Mouse (Mus musculus) neural tube, embryonic 11.5 days (tissue): ENCODE measurements around the gene Tmem182. TPM values are rescaled to one million over a fixed set of nuclear protein-coding genes. Genes with fewer than 3 reads are reported as not detected.
A peak's percentile ranks its signal among the peaks of the same experiment; 100 is the strongest.

Experiments used
- ATAC-seq: fragments of 200-750 bp; cut with Nextera tagmentation; 2 replicates; pipeline ENCODE4 v1.8.0; 2017; ENCODE audit warnings: moderate number of reproducible peaks, mild to moderate bottlenecking, moderate TSS enrichment, moderate library complexity; ENCODE audit not compliant: insufficient read depth, low FRiP score, low TSS enrichment
- DNase-seq: peaks from one replicate; pipeline ENCODE4 v3.0.0-alpha.2; 2015; ENCODE audit warnings: low spot score
- H3K27ac ChIP-seq: fragments of 300-500 bp; sonication (generic); 2 replicates; pipeline ENCODE4 v1.5.1; 2014; ENCODE audit warnings: low read depth, mild to moderate bottlenecking, low read length
- H3K27me3 ChIP-seq: fragments of 300-500 bp; sonication (generic); 2 replicates; pipeline ENCODE4 v1.6.1; 2014; ENCODE audit warnings: mild to moderate bottlenecking, low read length, mixed read lengths; ENCODE audit not compliant: control insufficient read depth, insufficient read depth
- H3K36me3 ChIP-seq: fragments of 300-500 bp; sonication (generic); 2 replicates; pipeline ENCODE4 v1.6.1; 2014; ENCODE audit warnings: mild to moderate bottlenecking, low read length, moderate library complexity, mixed read lengths; ENCODE audit not compliant: control insufficient read depth, insufficient read depth
- H3K4me1 ChIP-seq: fragments of 300-500 bp; sonication (generic); 2 replicates; pipeline ENCODE4 v1.6.1; 2014; ENCODE audit warnings: low read length, mixed read lengths; ENCODE audit not compliant: control insufficient read depth, insufficient read depth
- H3K4me2 ChIP-seq: fragments of 300-500 bp; sonication (generic); 2 replicates; pipeline ENCODE4 v1.6.1; 2014; ENCODE audit warnings: low read depth, mild to moderate bottlenecking, moderate library complexity
- H3K4me3 ChIP-seq: fragments of 300-500 bp; sonication (generic); 2 replicates; pipeline ENCODE4 v1.5.1; 2014; ENCODE audit warnings: low read depth, low read length
- H3K9ac ChIP-seq: fragments of 300-500 bp; sonication (generic); 2 replicates; pipeline ENCODE4 v1.6.1; 2014; ENCODE audit warnings: mild to moderate bottlenecking, low read length
- H3K9me3 ChIP-seq: fragments of 300-500 bp; sonication (generic); 2 replicates; pipeline ENCODE4 v1.6.1; 2016; ENCODE audit warnings: low read length; ENCODE audit not compliant: control insufficient read depth
- WGBS: fragments of 180-500 bp; shearing (Covaris S2); extraction: QIAGEN DNeasy Blood & Tissue Kit; methylation state at CpG from one replicate; pipeline ENCODE4 v1.1.7; 2014; 5-methylcytosine and 5-hydroxymethylcytosine counted together
- polyA plus RNA-seq: library from polyadenylated mRNA; unstranded; fragments of >200 nt; fragmentation: Nextera tagmentation; extraction: Ambion mirVana; gene quantifications from 2 replicates; pipeline ENCODE4 v1.2.1, GENCODE M21; 2014

Tmem182 gene
- polyA plus RNA-seq, 1 experiment from 2014 or later = 1.4 TPM

GRCm38 (mm10) chr1:40789666-40790233 lies 15.7 kb upstream of the Tmem182 start:
- peak; percentile 69 for ATAC-seq
- H3K36me3 ChIP-seq = no peaks in the 10 kb centered on the region
- H3K4me1 ChIP-seq = no peaks in the 10 kb centered on the region
- no peak for DNase-seq
- no peaks in the 10 kb centered on the region for H3K27me3 ChIP-seq
- 44% methylated on average over 5 of the region's 5 CpGs for WGBS
- no peaks in the 10 kb centered on the region for H3K9me3 ChIP-seq
- peak overlapping the region; percentile 70 for H3K4me2 ChIP-seq
- H3K27ac ChIP-seq = no peak overlapping the region
- H3K4me3 ChIP-seq = peak overlapping the region; percentile 69
- no peak overlapping the region; the same call in 1 of the 2 replicates for H3K9ac ChIP-seq

- WGBS = 4% methylated on average over 38 of the region's 38 CpGs
- no peak within 1 kb of the TSS for H3K27ac ChIP-seq
- ATAC-seq (peak; percentile 89), DNase-seq (peak; percentile 96)
- H3K4me2 ChIP-seq = peak within 1 kb of the TSS; percentile 70
- peak within 1 kb of the TSS; percentile 69 for H3K4me3 ChIP-seq
- H3K9ac ChIP-seq = peak within 1 kb of the TSS; percentile 39
- H3K36me3 ChIP-seq = no peaks in the 10 kb centered on the region
- H3K27me3 ChIP-seq = no peaks in the 10 kb centered on the region
- no peaks in the 10 kb centered on the region for H3K9me3 ChIP-seq
- H3K4me1 ChIP-seq = no peaks in the 10 kb centered on the region
Measured at GRCm38 (mm10) chr1:40790324-40791141, 14.9 kb upstream of the Tmem182 start, which contains the start of gene Mfsd9. TSS of gene Mfsd9 (minus strand) at chr1:40790687.

GRCm38 (mm10) chr1:40795508-40795907 lies 9.9 kb upstream of the Tmem182 start:
- Histone ChIP-seq H3K4me2 (no peak overlapping the region), H3K36me3 (no peaks in the 10 kb centered on the region), H3K4me1 (no peaks in the 10 kb centered on the region), H3K9me3 (no peaks in the 10 kb centered on the region), H3K27ac (no peak overlapping the region), H3K9ac (no peak overlapping the region), H3K27me3 (no peaks in the 10 kb centered on the region), H3K4me3 (no peak overlapping the region)
- WGBS = 94% methylated on average over 1 of the region's 1 CpGs
- DNase-seq (no peak), ATAC-seq (no peak)

- Histone ChIP-seq H3K4me3 (no peak overlapping the region), H3K4me1 (no peaks in the 10 kb centered on the region), H3K4me2 (no peak overlapping the region), H3K9ac (no peak overlapping the region), H3K27me3 (no peaks in the 10 kb centered on the region), H3K9me3 (no peaks in the 10 kb centered on the region), H3K27ac (no peak overlapping the region), H3K36me3 (no peaks in the 10 kb centered on the region)
- peak; percentile 76 for DNase-seq
- no peak for ATAC-seq
- WGBS = 10% methylated on average over 5 of the region's 5 CpGs
Measured at GRCm38 (mm10) chr1:40797348-40797747, 8.1 kb upstream of the Tmem182 start.

- ATAC-seq = no peak
Measured at GRCm38 (mm10) chr1:40799121-40799520, 6.3 kb upstream of the Tmem182 start.

GRCm38 (mm10) chr1:40800908-40801307 lies 4.5 kb upstream of the Tmem182 start:
- ATAC-seq (no peak), DNase-seq (no peak)
- no peaks in the 10 kb centered on the region for H3K36me3 ChIP-seq
- H3K4me3 ChIP-seq = no peak overlapping the region
- H3K27ac ChIP-seq = no peak overlapping the region
- no peaks in the 10 kb centered on the region for H3K27me3 ChIP-seq
- H3K9me3 ChIP-seq = no peaks in the 10 kb centered on the region
- whole genome bisulfite sequencing = 86% methylated on average over 5 of the region's 5 CpGs
- H3K4me2 ChIP-seq = no peak overlapping the region
- no peak overlapping the region for H3K9ac ChIP-seq
- H3K4me1 ChIP-seq = no peaks in the 10 kb centered on the region

More at GRCm38 (mm10) chr1:40799121-40799520, 6.3 kb upstream of the Tmem182 start:
- no peak overlapping the region for H3K4me2 ChIP-seq
- H3K9ac ChIP-seq = no peak overlapping the region
- no peaks in the 10 kb centered on the region for H3K9me3 ChIP-seq
- H3K4me3 ChIP-seq = no peak overlapping the region
- H3K4me1 ChIP-seq = no peaks in the 10 kb centered on the region
- H3K36me3 ChIP-seq = no peaks in the 10 kb centered on the region
- WGBS = 88% methylated on average over 8 of the region's 8 CpGs
- H3K27ac ChIP-seq = no peak overlapping the region
- no peaks in the 10 kb centered on the region for H3K27me3 ChIP-seq
- no peak for DNase-seq

GRCm38 (mm10) chr1:40802759-40803158 lies 2.6 kb upstream of the Tmem182 start:
- no peaks in the 10 kb centered on the region for H3K36me3 ChIP-seq
- H3K9me3 ChIP-seq = no peaks in the 10 kb centered on the region
- 25% methylated on average over 3 of the region's 3 CpGs for WGBS
- H3K4me1 ChIP-seq = no peaks in the 10 kb centered on the region
- no peak overlapping the region for H3K4me3 ChIP-seq
- no peak overlapping the region for H3K4me2 ChIP-seq
- ATAC-seq (no peak), DNase-seq (peak; percentile 34)
- no peaks in the 10 kb centered on the region for H3K27me3 ChIP-seq
- H3K27ac ChIP-seq = no peak overlapping the region
- H3K9ac ChIP-seq = no peak overlapping the region

GRCm38 (mm10) chr1:40804118-40804517 lies 1.3 kb upstream of the Tmem182 start:
- no peak overlapping the region for H3K27ac ChIP-seq
- no peaks in the 10 kb centered on the region for H3K36me3 ChIP-seq
- H3K4me3 ChIP-seq = no peak overlapping the region
- DNase-seq (no peak), ATAC-seq (no peak)
- H3K9me3 ChIP-seq = no peaks in the 10 kb centered on the region
- no peaks in the 10 kb centered on the region for H3K27me3 ChIP-seq
- no peaks in the 10 kb centered on the region for H3K4me1 ChIP-seq
- no peak overlapping the region for H3K4me2 ChIP-seq
- 82% methylated on average over 12 of the region's 12 CpGs for WGBS
- no peak overlapping the region for H3K9ac ChIP-seq

- Histone ChIP-seq H3K9ac (no peak overlapping the region), H3K4me2 (no peak overlapping the region), H3K4me3 (no peak overlapping the region), H3K36me3 (no peaks in the 10 kb centered on the region), H3K9me3 (no peaks in the 10 kb centered on the region), H3K27me3 (no peaks in the 10 kb centered on the region), H3K4me1 (no peaks in the 10 kb centered on the region), H3K27ac (no peak overlapping the region)
- 92% methylated on average over 11 of the region's 11 CpGs for WGBS
- ATAC-seq (no peak), DNase-seq (no peak)
Measured at GRCm38 (mm10) chr1:40805891-40806290, 490 bp downstream of the Tmem182 start.
